Mouse (Mus musculus) heart, postnatal 0 days (tissue): ENCODE results near the gene Dnajc17. TPM values are rescaled to one million over a fixed set of nuclear protein-coding genes. Genes with fewer than 3 reads are reported as not detected.

Experiments used
- ATAC-seq: fragments of 200-750 bp; cut with Nextera tagmentation; 2 replicates; pipeline ENCODE4 v1.8.0; 2017; ENCODE audit warnings: low read depth, moderate number of reproducible peaks, moderate library complexity; ENCODE audit not compliant: insufficient read depth
- DNase-seq: peaks from one replicate; pipeline ENCODE4 v3.0.0-alpha.2; 2016; ENCODE audit warnings: low spot score
- H3K27ac ChIP-seq: fragments of 300-500 bp; sonication (generic); 2 replicates; pipeline ENCODE4 v1.5.1; 2014; ENCODE audit warnings: low read depth, mild to moderate bottlenecking
- H3K27me3 ChIP-seq: fragments of 300-500 bp; sonication (generic); 2 replicates; pipeline ENCODE4 v1.6.1; 2014; ENCODE audit warnings: low read length, mixed read lengths; ENCODE audit not compliant: control insufficient read depth, insufficient read depth
- H3K36me3 ChIP-seq: fragments of 300-500 bp; sonication (generic); replicated peaks from 2 replicates; pipeline ENCODE4 v1.6.1; 2014; ENCODE audit warnings: low read length, mixed read lengths; ENCODE audit not compliant: control insufficient read depth, insufficient read depth
- H3K4me1 ChIP-seq: fragments of 300-500 bp; sonication (generic); 2 replicates; pipeline ENCODE4 v1.6.1; 2014; ENCODE audit warnings: antibody characterized with exemption; ENCODE audit not compliant: control insufficient read depth, insufficient read depth
- H3K4me2 ChIP-seq: fragments of 300-500 bp; sonication (generic); 2 replicates; pipeline ENCODE4 v1.6.1; 2014; ENCODE audit warnings: low read depth, mild to moderate bottlenecking, low read length, moderate library complexity
- H3K4me3 ChIP-seq: fragments of 300-500 bp; sonication (generic); 2 replicates; pipeline ENCODE4 v1.5.1; 2014; ENCODE audit warnings: low read depth, low read length
- H3K9ac ChIP-seq: fragments of 300-500 bp; sonication (generic); replicated peaks from 2 replicates; pipeline ENCODE4 v1.6.1; 2014; ENCODE audit warnings: low read depth, low read length, mixed read lengths
- H3K9me3 ChIP-seq: fragments of 300-500 bp; sonication (generic); replicated peaks from 2 replicates; pipeline ENCODE4 v1.6.1; 2016; ENCODE audit warnings: low read length; ENCODE audit not compliant: control insufficient read depth
- CTCF ChIP-seq: IDR thresholded peaks from 2 replicates; pipeline ENCODE4 v1.5.1; 2016; ENCODE audit warnings: antibody characterized with exemption, control low read depth, low read depth
- EP300 ChIP-seq: IDR thresholded peaks from 2 replicates; pipeline ENCODE4 v1.6.1; 2016; ENCODE audit warnings: antibody characterized with exemption, low read depth
- WGBS: fragments of 180-500 bp; shearing (Covaris S2); extraction: QIAGEN DNeasy Blood & Tissue Kit; methylation state at CpG from one replicate; pipeline ENCODE4 v1.1.7; 2014; 5-methylcytosine and 5-hydroxymethylcytosine counted together
- polyA plus RNA-seq: library from polyadenylated mRNA; unstranded; fragments of >200 nt; fragmentation: Nextera tagmentation; extraction: Ambion mirVana; gene quantifications from 2 replicates; pipeline ENCODE4 v1.2.1, GENCODE M21; 2015
- total RNA-seq: library from RNA; depleted of rRNA; stranded (reverse); fragments of >200 nt; gene quantifications from 2 replicates; pipeline ENCODE4 v1.2.3, GENCODE M21; 2014; ENCODE audit warnings: low replicate concordance

Gene Dnajc17
- total and polyA plus RNA-seq, 2 experiments from 2014 or later = 8.8 to 18.7 TPM

DNA sequence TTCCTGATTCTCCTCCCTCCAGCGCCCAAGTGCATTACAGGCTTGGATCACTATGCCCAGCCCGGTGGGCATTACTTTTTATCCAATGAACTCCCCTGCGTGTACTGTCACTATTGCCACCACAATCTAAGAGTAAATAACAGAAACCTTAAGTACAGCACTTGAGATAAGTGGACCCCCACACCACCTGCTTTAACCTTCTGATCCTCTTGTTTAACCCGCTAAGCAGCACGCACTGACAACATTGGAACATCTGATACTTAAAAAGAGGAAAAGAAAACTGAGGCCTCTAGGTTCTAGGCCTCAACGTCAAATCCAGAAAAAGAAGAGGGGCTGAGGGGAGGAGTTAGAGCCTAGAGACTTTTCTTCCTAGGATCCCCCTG is 643 bp downstream of the Dnajc17 start:
- Histone ChIP-seq H3K9ac (peak overlapping the region; percentile 70), H3K36me3 (peaks cover 20% of the 10 kb centered on the region), H3K27ac (peak overlapping the region; percentile 88), H3K4me2 (peak overlapping the region; percentile 69), H3K4me3 (peak overlapping the region; percentile 90), H3K27me3 (no peaks in the 10 kb centered on the region), H3K9me3 (no peaks in the 10 kb centered on the region), H3K4me1 (peaks cover 3% of the 10 kb centered on the region; the same call in 1 of the 2 replicates)
- 13% methylated on average over 6 of the region's 6 CpGs for WGBS
- DNase-seq = no peak
- ATAC-seq = no peak
- no peak for TF ChIP-seq CTCF
- TF ChIP-seq EP300 = no peak

DNA sequence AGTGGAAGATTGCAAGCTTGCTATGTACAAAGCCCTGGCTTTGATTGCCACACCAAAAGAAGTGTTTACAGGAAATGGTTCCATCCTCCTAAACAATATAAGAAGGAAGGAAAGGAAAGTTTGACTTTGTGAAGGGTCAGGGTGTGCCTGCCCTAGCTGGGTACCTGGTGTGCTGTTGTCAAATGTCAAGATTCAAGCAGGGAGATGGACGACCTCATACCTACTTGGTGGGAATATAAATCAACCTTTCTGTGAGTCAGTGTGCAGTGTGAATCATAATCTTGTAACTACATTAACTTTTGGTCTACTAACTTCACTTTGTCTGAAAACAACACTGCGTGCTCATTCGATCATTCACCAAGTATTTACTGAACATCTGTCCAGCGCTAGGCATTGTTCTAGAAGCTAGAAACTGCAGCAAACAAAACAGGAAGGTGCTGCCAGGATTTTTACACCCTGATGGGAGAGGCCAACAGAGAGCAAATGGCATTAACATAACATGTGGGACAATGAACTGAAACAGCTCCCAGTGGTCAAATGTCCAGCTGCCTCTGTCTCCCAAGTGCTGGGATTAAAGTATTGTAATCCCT is 4.6 kb downstream of the Dnajc17 start:
- TF ChIP-seq EP300 = no peak
- no peak for TF ChIP-seq CTCF
- 70% methylated on average over 4 of the region's 4 CpGs for WGBS
- DNase-seq (no peak), ATAC-seq (no peak)
- Histone ChIP-seq H3K9me3 (no peaks in the 10 kb centered on the region), H3K27me3 (no peaks in the 10 kb centered on the region), H3K9ac (no peak overlapping the region), H3K4me2 (no peak overlapping the region), H3K36me3 (no peaks in the 10 kb centered on the region), H3K4me1 (peaks cover 3% of the 10 kb centered on the region; the same call in 1 of the 2 replicates), H3K27ac (peak overlapping the region; percentile 74), H3K4me3 (no peak overlapping the region)

DNA sequence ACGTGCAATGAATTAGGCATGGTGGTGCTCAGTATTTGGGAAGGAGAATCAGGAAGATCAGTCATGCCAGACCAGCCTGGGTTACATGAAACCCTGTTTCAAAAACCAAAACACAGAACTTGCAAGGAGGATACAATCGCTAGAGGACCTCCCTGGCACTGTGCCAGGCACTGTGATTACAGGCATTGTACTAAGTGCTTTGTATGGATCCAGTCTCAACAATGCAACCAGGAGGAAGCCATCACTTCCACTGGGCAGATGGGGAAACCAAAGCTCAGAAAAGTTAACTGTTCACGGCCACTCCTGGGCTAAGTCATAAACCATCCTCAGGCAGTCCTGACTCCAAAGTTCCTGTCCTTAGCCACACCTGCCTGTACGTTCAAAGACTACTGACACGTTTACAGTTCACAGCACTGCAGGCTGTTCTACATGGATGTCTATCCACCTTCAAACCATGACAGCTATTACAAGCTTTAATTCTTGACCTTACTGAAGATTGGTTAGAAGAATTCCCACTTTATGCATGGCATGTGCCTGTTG is 5.6 kb downstream of the Dnajc17 start:
- DNase-seq = peak; percentile 22
- H3K27me3 ChIP-seq = no peaks in the 10 kb centered on the region
- H3K36me3 ChIP-seq = no peaks in the 10 kb centered on the region
- H3K27ac ChIP-seq = peak overlapping the region; percentile 74
- H3K9me3 ChIP-seq = no peaks in the 10 kb centered on the region
- WGBS = 53% methylated on average over 5 of the region's 5 CpGs
- no peak for TF ChIP-seq EP300
- TF ChIP-seq CTCF = no peak
- H3K4me3 ChIP-seq = no peak overlapping the region
- ATAC-seq = 0 out of 2 replicates have a peak, but pooled peaks have one; percentile 47
- H3K4me2 ChIP-seq = no peak overlapping the region
- H3K9ac ChIP-seq = no peak overlapping the region
- H3K4me1 ChIP-seq = peaks cover 3% of the 10 kb centered on the region; the same call in 1 of the 2 replicates

DNA sequence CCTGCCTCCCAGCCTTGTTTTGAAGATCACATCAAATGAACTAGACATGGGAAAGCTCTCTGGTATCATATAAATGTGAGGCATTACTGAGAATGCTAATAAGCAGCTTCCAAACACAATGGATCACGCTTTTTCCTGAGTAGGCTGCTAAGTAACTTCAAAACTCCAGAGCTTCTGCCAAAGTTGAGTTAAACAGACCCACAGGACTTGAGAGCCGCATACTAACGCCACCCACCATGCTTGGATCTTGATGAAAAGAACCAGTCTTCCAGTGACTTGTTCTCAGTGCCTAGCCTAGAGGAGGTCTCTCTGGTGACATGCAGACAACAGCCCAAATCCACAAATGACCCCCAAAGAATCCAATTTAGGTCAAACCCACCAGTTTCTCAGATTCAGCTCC is 9.7 kb downstream of the Dnajc17 start:
- WGBS = 62% methylated on average over 3 of the region's 3 CpGs
- Histone ChIP-seq H3K27me3 (no peaks in the 10 kb centered on the region), H3K4me3 (no peak overlapping the region), H3K9ac (no peak overlapping the region), H3K9me3 (no peaks in the 10 kb centered on the region), H3K36me3 (no peaks in the 10 kb centered on the region), H3K4me1 (peaks cover 6% of the 10 kb centered on the region), H3K27ac (no peak overlapping the region), H3K4me2 (no peak overlapping the region)
- DNase-seq (no peak), ATAC-seq (no peak)
- TF ChIP-seq EP300 = no peak
- TF ChIP-seq CTCF = no peak

DNA sequence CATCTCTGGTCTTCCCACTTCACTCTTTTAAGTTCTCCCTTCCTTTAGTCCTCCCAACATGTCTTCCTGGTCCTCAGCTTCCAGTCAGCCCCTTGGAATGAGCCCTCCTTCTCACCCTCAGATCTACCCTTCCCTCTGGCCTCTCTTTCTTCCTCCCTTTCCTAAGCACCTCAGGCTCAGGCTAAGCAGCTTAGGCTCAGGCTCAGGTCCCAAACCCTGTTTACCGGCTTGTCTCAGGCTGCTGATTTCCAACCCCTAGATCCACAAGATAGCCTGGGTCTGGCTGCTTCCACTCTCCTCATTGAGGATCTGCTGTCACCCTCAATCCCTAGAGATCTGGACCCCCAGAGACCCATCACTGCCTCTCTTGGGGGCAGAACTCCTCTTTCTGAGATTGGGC is 10.5 kb downstream of the Dnajc17 start:
- TF ChIP-seq CTCF (no peak), EP300 (no peak)
- peaks cover 7% of the 10 kb centered on the region for H3K4me1 ChIP-seq
- H3K9ac ChIP-seq = no peak overlapping the region
- H3K9me3 ChIP-seq = no peaks in the 10 kb centered on the region
- DNase-seq = no peak
- ATAC-seq = no peak
- H3K4me2 ChIP-seq = no peak overlapping the region
- no peaks in the 10 kb centered on the region for H3K36me3 ChIP-seq
- H3K27me3 ChIP-seq = no peaks in the 10 kb centered on the region
- no peak overlapping the region for H3K4me3 ChIP-seq
- WGBS = 33% methylated on average over 1 of the region's 1 CpGs
- H3K27ac ChIP-seq = no peak overlapping the region

DNA sequence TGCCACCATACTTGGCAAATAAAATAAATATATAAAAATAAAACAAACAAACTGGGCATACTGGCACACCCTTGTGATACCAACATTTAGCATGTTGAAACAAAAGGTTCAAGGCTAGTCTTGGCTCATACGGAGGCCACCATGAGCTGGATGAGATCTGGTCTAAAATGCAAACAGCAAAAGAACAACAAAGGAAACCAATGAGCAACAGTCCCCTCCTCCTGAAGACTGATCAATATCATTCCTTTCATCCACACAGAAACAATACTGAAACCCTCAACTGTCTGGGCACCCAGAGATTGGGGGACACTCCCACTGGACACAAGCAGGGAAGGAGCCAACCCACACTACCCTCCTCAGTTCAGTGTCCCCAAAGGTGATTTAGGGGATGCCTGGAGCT is 11.1 kb downstream of the Dnajc17 start:
- no peaks in the 10 kb centered on the region for H3K27me3 ChIP-seq
- H3K4me2 ChIP-seq = no peak overlapping the region
- ATAC-seq (no peak), DNase-seq (no peak)
- no peaks in the 10 kb centered on the region for H3K9me3 ChIP-seq
- no peak overlapping the region for H3K4me3 ChIP-seq
- TF ChIP-seq EP300 (no peak), CTCF (no peak)
- peaks cover 7% of the 10 kb centered on the region for H3K4me1 ChIP-seq
- no peak overlapping the region for H3K9ac ChIP-seq
- WGBS = 92% methylated on average over 1 of the region's 1 CpGs
- H3K27ac ChIP-seq = no peak overlapping the region
- H3K36me3 ChIP-seq = no peaks in the 10 kb centered on the region
